Mouse (Mus musculus) embryonic facial prominence, embryonic 11.5 days (tissue): ENCODE measurements at regions not wholly inside any gene's neighbourhood (a gene's known extent, or its start where the extent isn't known, plus 50 kb on each side); places are given as distances from the start of the nearest gene placed in this dataset.

ENCODE experiments used
- ATAC-seq: fragments of 200-750 bp; cut with Nextera tagmentation; replicated peaks from 2 replicates; pipeline ENCODE4 v1.8.0; 2017; ENCODE audit warnings: low read depth; ENCODE audit not compliant: insufficient number of reproducible peaks, low FRiP score, low TSS enrichment
- DNase-seq: peaks from one replicate; pipeline ENCODE4 v3.0.0-alpha.2; 2015; ENCODE audit warnings: low spot score
- H3K27ac ChIP-seq: fragments of 300-500 bp; sonication (generic); replicated peaks from 2 replicates; pipeline ENCODE4 v1.5.1; 2014; ENCODE audit warnings: mild to moderate bottlenecking, low read depth, low read length, control low read depth
- H3K27me3 ChIP-seq: fragments of 300-500 bp; sonication (generic); 2 replicates; pipeline ENCODE4 v1.6.1; 2014; ENCODE audit warnings: mild to moderate bottlenecking, low read length, moderate library complexity, mixed read lengths; ENCODE audit not compliant: control insufficient read depth, insufficient read depth
- H3K36me3 ChIP-seq: fragments of 300-500 bp; sonication (generic); replicated peaks from 2 replicates; pipeline ENCODE4 v1.6.1; 2014; ENCODE audit warnings: low read depth, mild to moderate bottlenecking, low read length, moderate library complexity, mixed read lengths; ENCODE audit not compliant: control insufficient read depth, insufficient read depth
- H3K4me1 ChIP-seq: fragments of 300-500 bp; sonication (generic); 2 replicates; pipeline ENCODE4 v1.6.1; 2014; ENCODE audit warnings: low read length, mixed read lengths; ENCODE audit not compliant: control insufficient read depth, insufficient read depth
- H3K4me2 ChIP-seq: fragments of 300-500 bp; sonication (generic); 2 replicates; pipeline ENCODE4 v1.6.1; 2014; ENCODE audit warnings: low read depth, mild to moderate bottlenecking, control low read depth, low read length, moderate library complexity
- H3K4me3 ChIP-seq: fragments of 300-500 bp; sonication (generic); 2 replicates; pipeline ENCODE4 v1.5.1; 2014; ENCODE audit warnings: low read depth, low read length, control low read depth
- H3K9ac ChIP-seq: fragments of 300-500 bp; sonication (generic); replicated peaks from 2 replicates; pipeline ENCODE4 v1.6.1; 2014; ENCODE audit warnings: mild to moderate bottlenecking, control low read depth, low read length
- H3K9me3 ChIP-seq: fragments of 300-500 bp; sonication (generic); replicated peaks from 2 replicates; pipeline ENCODE4 v1.6.1; 2016; ENCODE audit warnings: mild to moderate bottlenecking, low read length, inconsistent platforms, mixed read lengths; ENCODE audit not compliant: control insufficient read depth
- WGBS: fragments of 180-500 bp; shearing (Covaris S2); extraction: QIAGEN DNeasy Blood & Tissue Kit; methylation state at CpG from one replicate; pipeline ENCODE4 v1.1.7; 2014; 5-methylcytosine and 5-hydroxymethylcytosine counted together

DNA sequence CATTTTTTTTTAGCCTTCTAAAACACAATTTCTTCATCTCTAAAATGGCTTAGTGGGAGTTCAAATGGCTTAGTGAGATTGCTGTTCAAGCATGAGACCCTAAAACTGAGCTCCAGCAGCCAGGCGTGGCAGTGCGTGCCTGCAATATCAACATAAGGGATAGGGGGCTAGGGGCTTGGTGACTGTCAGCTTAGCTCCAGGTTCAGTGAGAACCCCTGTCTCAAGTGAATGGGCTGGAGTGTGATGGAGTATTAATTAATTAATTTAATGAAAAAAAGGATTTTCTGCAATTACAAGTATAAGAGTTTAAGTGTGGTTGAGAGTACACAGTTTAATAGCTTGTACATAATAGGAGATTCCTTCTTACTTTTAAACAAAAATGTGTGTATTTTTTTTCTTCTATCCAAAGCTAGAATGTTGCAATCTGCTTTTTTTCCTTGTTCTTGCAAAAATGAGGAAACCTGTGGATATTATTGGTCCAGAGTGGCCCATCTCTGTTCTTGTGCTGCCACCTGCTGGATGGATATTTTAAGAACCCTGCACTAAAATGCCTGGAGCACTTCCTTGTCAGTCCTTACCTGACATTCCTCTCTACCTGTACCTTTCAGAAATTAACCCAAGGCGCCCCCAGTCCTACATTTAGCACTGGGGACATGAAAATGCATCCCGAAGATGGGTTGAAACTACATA is 54.0 kb upstream of the Usp47 start:
- peak; percentile 81 for DNase-seq
- Histone ChIP-seq H3K9me3 (no peaks in the 10 kb centered on the region), H3K9ac (no peak overlapping the region), H3K36me3 (no peaks in the 10 kb centered on the region), H3K4me1 (no peaks in the 10 kb centered on the region), H3K4me3 (no peak overlapping the region), H3K4me2 (no peak overlapping the region), H3K27me3 (no peaks in the 10 kb centered on the region), H3K27ac (no peak overlapping the region)
- no peak for ATAC-seq
- 54% methylated on average over 4 of the region's 4 CpGs for WGBS

DNA sequence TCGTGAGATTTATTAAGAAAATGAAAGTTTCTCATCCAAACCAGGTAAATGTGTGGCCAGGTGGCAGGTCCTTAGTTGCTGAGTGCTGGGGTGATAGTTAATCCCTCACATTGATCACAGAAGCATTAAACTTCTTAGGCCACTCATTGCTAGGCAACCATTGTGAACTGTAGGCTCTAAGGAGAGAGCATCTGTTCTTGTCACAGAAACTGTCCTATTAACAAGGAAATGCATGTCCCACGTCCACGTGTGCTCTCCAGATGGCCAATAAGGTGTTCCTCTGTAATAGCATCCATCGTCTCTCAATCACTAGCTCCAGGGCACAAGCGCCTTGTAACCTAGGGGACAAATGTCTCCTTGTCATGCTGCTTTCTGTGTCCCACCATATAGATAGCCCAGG is 55.0 kb upstream of the Usp47 start:
- no peaks in the 10 kb centered on the region for H3K4me1 ChIP-seq
- H3K27me3 ChIP-seq: no peaks in the 10 kb centered on the region
- H3K9me3 ChIP-seq: no peaks in the 10 kb centered on the region
- 59% methylated on average over 5 of the region's 5 CpGs for WGBS
- H3K4me3 ChIP-seq: no peak overlapping the region
- no peak overlapping the region for H3K4me2 ChIP-seq
- ATAC-seq (no peak), DNase-seq (no peak)
- no peak overlapping the region for H3K9ac ChIP-seq
- H3K36me3 ChIP-seq: no peaks in the 10 kb centered on the region
- H3K27ac ChIP-seq: no peak overlapping the region

DNA sequence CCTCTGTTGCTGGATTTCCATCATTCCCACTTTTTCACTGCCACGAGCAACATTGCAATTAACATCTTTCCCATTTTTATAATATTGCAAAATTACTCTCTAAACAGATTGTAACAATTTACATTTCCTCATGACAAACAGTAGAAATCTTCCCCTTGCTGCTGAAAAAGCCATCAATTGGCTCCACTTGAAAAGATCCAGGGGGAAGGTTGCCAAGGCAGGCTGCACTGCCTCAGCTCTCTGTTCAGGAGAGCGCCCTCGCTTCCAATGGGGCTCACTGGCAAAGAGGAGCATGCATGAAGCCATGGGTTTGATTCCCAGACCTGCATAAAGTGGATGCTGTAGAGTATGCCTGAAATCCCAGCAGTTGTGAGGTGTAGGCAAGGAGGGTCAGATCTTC is 56.6 kb upstream of the Usp47 start:
- H3K9me3 ChIP-seq: no peaks in the 10 kb centered on the region
- no peak overlapping the region for H3K4me2 ChIP-seq
- ATAC-seq (no peak), DNase-seq (no peak)
- no peak overlapping the region for H3K9ac ChIP-seq
- H3K27me3 ChIP-seq: no peaks in the 10 kb centered on the region
- no peak overlapping the region for H3K27ac ChIP-seq
- no peaks in the 10 kb centered on the region for H3K36me3 ChIP-seq
- H3K4me1 ChIP-seq: no peaks in the 10 kb centered on the region
- no peak overlapping the region for H3K4me3 ChIP-seq
- 81% methylated on average over 3 of the region's 3 CpGs for WGBS

DNA sequence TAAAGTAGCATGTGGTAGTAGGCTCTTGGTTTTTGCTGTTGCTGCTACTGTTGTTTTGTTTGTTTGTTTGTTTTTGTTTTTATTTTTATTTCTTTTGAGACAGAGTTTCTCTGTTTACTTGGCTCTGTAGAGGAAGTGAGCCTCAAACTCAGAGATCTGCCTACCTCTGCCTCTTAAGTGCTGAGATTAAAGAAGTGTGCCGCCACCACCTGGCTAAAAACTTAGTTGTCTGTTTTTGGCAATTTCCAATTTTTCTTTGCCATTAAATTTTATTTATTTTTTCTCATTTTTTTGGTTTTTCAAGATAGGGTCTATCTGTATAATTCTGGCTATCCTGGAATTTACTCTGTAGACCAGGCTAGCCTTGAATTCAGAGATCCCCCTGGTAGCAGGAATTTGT is 59.3 kb upstream of the Usp47 start:
- Histone ChIP-seq H3K9me3 (no peaks in the 10 kb centered on the region), H3K4me1 (no peaks in the 10 kb centered on the region), H3K27ac (no peak overlapping the region), H3K4me3 (no peak overlapping the region), H3K27me3 (no peaks in the 10 kb centered on the region), H3K36me3 (no peaks in the 10 kb centered on the region), H3K9ac (no peak overlapping the region), H3K4me2 (no peak overlapping the region)
- no peak for DNase-seq
- WGBS: 91% methylated on average over 1 of the region's 1 CpGs
- no peak for ATAC-seq

DNA sequence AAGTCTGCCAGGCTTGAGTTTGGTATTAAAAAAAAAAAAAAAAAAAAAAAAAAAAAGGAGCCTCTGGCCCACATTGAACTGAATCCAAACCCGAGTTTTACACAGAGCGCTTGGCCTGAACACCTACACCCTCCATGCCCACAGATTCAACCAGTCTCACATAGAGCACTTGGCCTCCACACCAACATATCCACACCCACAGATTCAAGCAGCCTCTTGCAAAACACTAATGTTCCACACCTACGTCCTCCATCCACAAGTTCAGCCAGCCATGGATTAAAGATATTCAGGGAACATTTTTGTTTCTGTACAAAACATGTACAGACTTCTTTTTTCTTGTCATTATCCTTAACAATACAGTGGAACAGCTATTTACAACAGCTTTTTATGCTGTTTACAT is 63.3 kb upstream of the Usp47 start:
- no peak overlapping the region for H3K4me2 ChIP-seq
- no peak overlapping the region for H3K27ac ChIP-seq
- 95% methylated on average over 3 of the region's 3 CpGs for WGBS
- no peaks in the 10 kb centered on the region for H3K4me1 ChIP-seq
- no peak overlapping the region for H3K9ac ChIP-seq
- H3K9me3 ChIP-seq: no peaks in the 10 kb centered on the region
- DNase-seq (no peak), ATAC-seq (no peak)
- H3K4me3 ChIP-seq: no peak overlapping the region
- H3K36me3 ChIP-seq: no peaks in the 10 kb centered on the region
- H3K27me3 ChIP-seq: no peaks in the 10 kb centered on the region

DNA sequence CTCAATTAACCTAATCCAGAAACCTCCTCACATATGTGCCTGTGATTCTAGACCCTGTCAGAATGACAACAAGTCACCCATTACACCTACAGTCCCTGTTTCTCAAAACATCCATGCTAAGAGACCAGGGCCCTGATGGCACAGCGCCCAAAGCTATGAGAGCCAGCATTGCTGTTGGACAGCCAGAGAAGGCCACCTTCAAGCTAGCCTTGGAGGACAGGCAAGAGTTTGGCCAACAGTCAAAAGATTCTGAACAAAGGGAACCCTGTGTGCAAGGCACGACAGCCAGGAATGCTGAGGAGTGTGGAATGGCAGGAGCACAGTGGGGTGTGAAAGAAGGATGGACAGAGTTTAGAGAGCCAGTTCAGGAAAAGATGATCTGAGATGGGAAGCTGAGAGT is 66.6 kb upstream of the Usp47 start:
- WGBS: 76% methylated on average over 2 of the region's 2 CpGs

DNA sequence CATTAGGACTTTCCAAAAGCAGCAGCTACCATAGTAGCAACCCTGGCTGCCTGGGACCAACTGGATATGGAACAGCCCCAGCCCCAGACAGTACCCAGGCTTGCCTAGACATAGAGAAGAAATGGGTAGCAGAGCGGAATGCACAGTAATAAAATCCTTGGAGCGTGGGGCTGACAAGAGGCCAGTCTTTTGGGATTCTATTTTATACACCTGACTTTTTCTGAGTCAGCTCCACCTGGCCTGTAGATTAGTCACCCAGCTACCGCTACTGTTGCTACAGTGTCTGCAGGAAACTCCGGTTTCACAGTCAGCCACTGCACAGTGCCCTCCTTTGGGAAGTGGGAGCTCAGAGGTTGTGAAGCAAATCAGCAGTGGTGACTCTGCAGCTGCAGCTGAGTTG is 83.7 kb upstream of the Usp47 start:
- H3K9ac ChIP-seq: no peak overlapping the region
- H3K4me2 ChIP-seq: no peak overlapping the region

More for the DNA sequence above, 66.6 kb upstream of the Usp47 start:
- Histone ChIP-seq H3K27ac (no peak overlapping the region), H3K36me3 (no peaks in the 10 kb centered on the region), H3K4me1 (no peaks in the 10 kb centered on the region), H3K27me3 (no peaks in the 10 kb centered on the region), H3K4me3 (no peak overlapping the region), H3K9ac (no peak overlapping the region), H3K9me3 (no peaks in the 10 kb centered on the region), H3K4me2 (no peak overlapping the region)
- DNase-seq: no peak
- ATAC-seq: no peak

DNA sequence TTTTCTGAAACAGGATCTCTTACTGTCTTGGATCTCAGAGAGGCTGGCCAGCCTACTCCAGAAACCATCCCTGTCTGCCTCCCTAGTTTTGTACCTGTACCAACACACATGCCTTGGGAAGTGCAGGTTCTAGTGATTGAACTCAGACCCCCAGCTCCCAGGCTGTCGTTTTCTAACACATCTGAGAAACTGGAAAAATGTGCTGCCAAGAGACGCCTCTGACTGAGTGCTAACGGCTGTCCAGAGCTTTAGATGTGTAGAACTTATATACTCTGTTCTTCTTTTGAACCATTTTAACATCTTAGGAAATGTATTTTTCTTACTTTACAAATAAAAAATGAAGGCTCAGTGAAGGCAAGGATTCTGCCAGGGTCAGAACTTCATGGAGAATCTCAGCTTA is 85.8 kb upstream of the Usp47 start:
- no peak overlapping the region for H3K4me2 ChIP-seq
- no peaks in the 10 kb centered on the region for H3K36me3 ChIP-seq
- no peak overlapping the region for H3K9ac ChIP-seq
- no peak overlapping the region for H3K27ac ChIP-seq
- no peak for ATAC-seq
- DNase-seq: no peak
- H3K4me3 ChIP-seq: no peak overlapping the region
- whole genome bisulfite sequencing: 83% methylated on average over 3 of the region's 3 CpGs
- no peaks in the 10 kb centered on the region for H3K4me1 ChIP-seq
- no peaks in the 10 kb centered on the region for H3K27me3 ChIP-seq
- no peaks in the 10 kb centered on the region for H3K9me3 ChIP-seq

More for the DNA sequence above, 83.7 kb upstream of the Usp47 start:
- Histone ChIP-seq H3K4me1 (no peaks in the 10 kb centered on the region), H3K9me3 (no peaks in the 10 kb centered on the region), H3K27me3 (no peaks in the 10 kb centered on the region), H3K36me3 (no peaks in the 10 kb centered on the region), H3K27ac (no peak overlapping the region), H3K4me3 (no peak overlapping the region)
- WGBS: 88% methylated on average over 4 of the region's 4 CpGs
- no peak for DNase-seq
- no peak for ATAC-seq
